Mouse (Mus musculus): ENCODE results near the gene Acaca. TPM values are rescaled to one million over a fixed set of nuclear protein-coding genes. Genes with fewer than 3 reads are reported as not detected.

Gene Acaca
- polyA plus RNA-seq, 1 experiment from 2014 or later: 20.5 TPM

DNA sequence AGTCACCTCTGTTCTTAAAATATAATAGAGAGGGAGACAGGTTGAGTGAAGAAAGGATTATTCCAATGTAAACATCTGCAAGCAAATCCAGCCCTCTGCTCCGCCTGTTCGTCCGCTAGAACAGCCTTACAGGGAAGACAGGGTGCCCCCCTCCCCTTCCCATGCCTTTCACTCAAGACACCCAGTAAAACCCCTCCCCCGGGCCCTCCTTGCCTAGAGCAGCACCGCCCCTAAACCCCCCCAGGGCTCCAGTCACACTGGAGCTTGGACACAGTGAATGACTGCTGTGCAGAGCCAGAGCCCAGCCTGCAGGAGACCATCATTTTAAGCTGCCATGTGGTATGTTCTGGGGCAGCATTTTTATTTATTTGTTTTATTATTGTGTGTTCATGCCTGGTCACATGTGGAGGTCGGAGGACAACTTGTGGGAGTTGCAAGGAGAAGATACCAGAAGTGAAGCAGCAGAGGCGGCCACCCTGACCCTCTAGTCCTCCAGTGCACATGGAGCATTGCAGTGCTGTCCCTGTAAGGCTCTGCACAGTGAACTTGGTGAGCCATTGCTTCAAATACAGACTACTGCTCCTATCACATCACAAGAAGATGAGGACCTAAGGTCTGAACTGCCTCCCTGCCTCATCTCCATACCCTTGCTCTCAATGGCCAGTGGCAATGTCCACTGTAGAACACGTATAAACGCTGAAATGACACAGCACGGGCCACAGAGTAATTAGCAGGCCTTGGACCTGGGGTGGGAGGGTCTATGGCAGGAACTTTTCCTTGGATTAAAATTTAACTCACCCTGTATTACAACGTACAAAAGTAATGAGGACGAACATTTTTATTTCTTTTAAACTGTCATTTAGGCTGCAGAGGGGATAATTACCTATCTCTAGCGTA, 296.5 kb downstream of the Acaca start:
- no peak for ATAC-seq
- Histone ChIP-seq H3K9me3 (replicated peaks) (no peaks in the 10 kb centered on the region), H3K9ac (no peak overlapping the region), H3K27me3 (no peaks in the 10 kb centered on the region), H3K4me2 (no peak overlapping the region), H3K4me3 (no peak overlapping the region), H3K4me1 (peaks cover 9% of the 10 kb centered on the region; the same call in 1 of the 2 replicates), H3K36me3 (ENCODE audit: poor library complexity, severe bottlenecking) (0 out of 2 replicates have a peak, but pooled peaks cover 3% of the 10 kb centered on the region), H3K27ac (no peak overlapping the region)
- WGBS: 61% methylated on average over 13 of the region's 13 CpGs

GRCm38 (mm10) chr11:84426633-84426998, 297.1 kb downstream of the Acaca start:
- Histone ChIP-seq H3K9me3 (replicated peaks) (no peaks in the 10 kb centered on the region), H3K27me3 (no peaks in the 10 kb centered on the region), H3K27ac (no peak overlapping the region), H3K4me3 (no peak overlapping the region), H3K36me3 (ENCODE audit: poor library complexity, severe bottlenecking) (0 out of 2 replicates have a peak, but pooled peaks cover 6% of the 10 kb centered on the region), H3K4me1 (peaks cover 9% of the 10 kb centered on the region; the same call in 1 of the 2 replicates), H3K4me2 (no peak overlapping the region), H3K9ac (no peak overlapping the region)
- WGBS: 89% methylated on average over 5 of the region's 5 CpGs
- no peak for ATAC-seq

DNA sequence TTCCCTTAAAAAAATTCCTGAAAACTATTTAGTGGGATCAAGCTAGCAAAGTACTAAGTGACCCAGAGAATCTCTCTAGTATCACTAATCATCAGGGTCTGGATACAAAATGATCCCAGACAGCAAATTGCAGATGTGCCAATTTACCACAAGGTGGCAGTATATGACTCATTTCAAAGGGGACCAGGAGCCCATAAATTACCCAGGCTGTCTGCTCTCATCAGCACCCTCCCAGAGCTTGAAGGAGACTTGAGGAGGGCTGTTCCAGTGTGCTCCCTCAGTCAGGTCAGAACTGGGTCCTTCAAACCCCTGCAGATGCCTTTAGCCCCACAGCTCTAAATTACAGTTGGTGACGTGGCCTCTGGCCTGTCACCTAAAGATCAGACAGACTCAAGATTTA, 300.1 kb downstream of the Acaca start:
- Histone ChIP-seq H3K4me1 (peaks cover 9% of the 10 kb centered on the region; the same call in 1 of the 2 replicates), H3K4me3 (no peak overlapping the region), H3K27ac (no peak overlapping the region), H3K9me3 (replicated peaks) (no peaks in the 10 kb centered on the region), H3K4me2 (no peak overlapping the region), H3K36me3 (ENCODE audit: poor library complexity, severe bottlenecking) (0 out of 2 replicates have a peak, but pooled peaks cover 6% of the 10 kb centered on the region), H3K27me3 (no peaks in the 10 kb centered on the region), H3K9ac (no peak overlapping the region)
- WGBS: 60% methylated on average over 1 of the region's 1 CpGs
- peak; percentile 89 for ATAC-seq

- WGBS: 86% methylated on average over 4 of the region's 4 CpGs
- Histone ChIP-seq H3K36me3 (ENCODE audit: poor library complexity, severe bottlenecking) (0 out of 2 replicates have a peak, but pooled peaks cover 6% of the 10 kb centered on the region), H3K27me3 (no peaks in the 10 kb centered on the region), H3K4me2 (no peak overlapping the region), H3K4me3 (no peak overlapping the region), H3K9ac (no peak overlapping the region), H3K9me3 (replicated peaks) (no peaks in the 10 kb centered on the region), H3K27ac (no peak overlapping the region), H3K4me1 (peaks cover 6% of the 10 kb centered on the region; the same call in 1 of the 2 replicates)
- ATAC-seq: no peak
Observed at GRCm38 (mm10) chr11:84430336-84430735, 300.9 kb downstream of the Acaca start.

DNA sequence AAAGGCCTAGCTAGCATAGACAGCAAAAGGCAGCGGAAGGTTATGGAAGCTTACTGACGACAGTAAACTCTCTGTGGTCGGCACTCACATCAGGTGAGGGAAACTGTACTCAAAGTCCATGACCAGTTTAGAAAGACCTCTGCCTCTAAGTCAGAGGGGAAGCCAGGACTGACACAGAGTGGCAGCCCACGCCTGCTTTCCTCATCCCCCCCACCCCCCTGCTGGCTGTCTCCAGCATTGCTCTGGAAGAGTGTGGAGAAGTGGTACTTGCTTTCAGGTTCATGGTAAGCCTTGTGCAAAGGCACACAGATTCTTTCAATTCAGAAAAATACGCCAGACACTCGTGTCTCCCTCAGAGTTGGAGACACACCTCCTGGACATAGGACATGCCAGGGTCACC, 305.4 kb downstream of the Acaca start:
- Histone ChIP-seq H3K36me3 (ENCODE audit: poor library complexity, severe bottlenecking) (peaks cover 12% of the 10 kb centered on the region; the same call in 1 of the 2 replicates), H3K4me1 (no peaks in the 10 kb centered on the region), H3K4me2 (no peak overlapping the region), H3K9me3 (replicated peaks) (no peaks in the 10 kb centered on the region), H3K4me3 (no peak overlapping the region), H3K27ac (no peak overlapping the region), H3K27me3 (no peaks in the 10 kb centered on the region), H3K9ac (no peak overlapping the region)
- no peak for ATAC-seq
- 68% methylated on average over 6 of the region's 6 CpGs for WGBS

DNA sequence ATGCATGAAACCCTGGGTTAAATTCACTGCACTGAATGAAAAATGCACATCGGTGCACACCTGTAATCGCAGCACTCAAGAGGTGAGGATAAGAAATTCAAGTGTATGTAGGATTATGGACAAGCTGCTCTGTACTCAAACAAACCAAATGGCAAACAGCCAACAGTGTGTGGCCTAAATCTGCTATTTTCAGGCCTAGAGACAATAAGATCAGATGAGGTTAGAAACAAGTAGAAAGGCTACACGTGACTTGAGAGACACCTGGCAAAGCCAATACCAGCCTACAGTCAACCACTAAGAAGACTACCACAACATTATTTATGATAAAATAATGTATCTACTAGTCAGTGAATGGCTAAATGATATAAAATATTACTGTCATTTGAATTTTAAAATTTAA, 310.9 kb downstream of the Acaca start:
- Histone ChIP-seq H3K4me3 (no peak overlapping the region), H3K9ac (no peak overlapping the region), H3K27me3 (no peaks in the 10 kb centered on the region), H3K27ac (no peak overlapping the region), H3K36me3 (ENCODE audit: poor library complexity, severe bottlenecking) (peaks cover 18% of the 10 kb centered on the region), H3K4me1 (no peaks in the 10 kb centered on the region), H3K4me2 (no peak overlapping the region), H3K9me3 (replicated peaks) (no peaks in the 10 kb centered on the region)
- no peak for ATAC-seq
- WGBS: 87% methylated on average over 3 of the region's 3 CpGs

- 89% methylated on average over 4 of the region's 4 CpGs for WGBS
- ATAC-seq: no peak
- Histone ChIP-seq H3K4me2 (no peak overlapping the region), H3K27ac (no peak overlapping the region), H3K4me1 (no peaks in the 10 kb centered on the region), H3K9me3 (replicated peaks) (no peaks in the 10 kb centered on the region), H3K4me3 (no peak overlapping the region), H3K27me3 (no peaks in the 10 kb centered on the region), H3K36me3 (ENCODE audit: poor library complexity, severe bottlenecking) (peaks cover 18% of the 10 kb centered on the region), H3K9ac (no peak overlapping the region)
Observed at GRCm38 (mm10) chr11:84442554-84443331, 313.3 kb downstream of the Acaca start.

Other genes with a start within 250 kb of the Acaca start
- 37.4 and 41.9 TPM in 2 replicates for gene Ddx52, start 187.6 kb upstream of the Acaca start, polyA plus RNA-seq (2015; fragmentation: Nextera tagmentation; extraction: Ambion mirVana)
- gene Synrg, start 165.2 kb upstream of the Acaca start, polyA plus RNA-seq (2015; fragmentation: Nextera tagmentation; extraction: Ambion mirVana): 28.2 and 28.6 TPM in 2 replicates
- gene Dusp14, start 60.4 kb upstream of the Acaca start, polyA plus RNA-seq (2015; fragmentation: Nextera tagmentation; extraction: Ambion mirVana): 27.6 and 33.8 TPM in 2 replicates
- gene Tada2a, start 72 bp upstream of the Acaca start, polyA plus RNA-seq (2015; fragmentation: Nextera tagmentation; extraction: Ambion mirVana): 38.8 and 40.1 TPM in 2 replicates
- gene Gm11437, start 37.8 kb downstream of the Acaca start, polyA plus RNA-seq (2015; fragmentation: Nextera tagmentation; extraction: Ambion mirVana): not detected in 2 replicates